Mouse (Mus musculus) cerebellum, adult 9-11 months (tissue): ENCODE measurements around the gene Myh14.
A peak's percentile ranks its signal among the peaks of the same experiment; 100 is the strongest.

Experiments
- DNase-seq: peaks from one replicate; pipeline ENCODE4 v3.0.0; 2022

Gene Myh14

GRCm38 (mm10) chr7:44596996-44597538 is 73.6 kb downstream of the Myh14 start:
- DNase-seq = peak; percentile 64

- peak; percentile 64 for DNase-seq
These were observed 74.6 kb downstream of the Myh14 start for GRCm38 (mm10) chr7:44596051-44596450.

GRCm38 (mm10) chr7:44595131-44595561 is 75.5 kb downstream of the Myh14 start:
- peak; percentile 66 for DNase-seq

- DNase-seq = peak; percentile 90
These were observed 76.4 kb downstream of the Myh14 start for GRCm38 (mm10) chr7:44594291-44594690.

- peak; percentile 98 for DNase-seq
These were observed 76.9 kb downstream of the Myh14 start for GRCm38 (mm10) chr7:44593775-44594174.

GRCm38 (mm10) chr7:44593051-44593450 is 77.6 kb downstream of the Myh14 start:
- peak; percentile 76 for DNase-seq

- DNase-seq = peak; percentile 81
These were observed 79.1 kb downstream of the Myh14 start for GRCm38 (mm10) chr7:44591348-44592116.

- peak; percentile 100 for DNase-seq
These were observed 80.0 kb downstream of the Myh14 start, which contains the start of gene Kcnc3 for GRCm38 (mm10) chr7:44590402-44591347. Kcnc3 (plus strand) TSS chr7:44590664.

GRCm38 (mm10) chr7:44589946-44590345 is 80.7 kb downstream of the Myh14 start:
- peak; percentile 82 for DNase-seq

GRCm38 (mm10) chr7:44589149-44589548 is 81.5 kb downstream of the Myh14 start:
- DNase-seq = peak; percentile 99

GRCm38 (mm10) chr7:44588338-44588737 is 82.3 kb downstream of the Myh14 start:
- peak; percentile 79 for DNase-seq

GRCm38 (mm10) chr7:44587676-44588075 is 83.0 kb downstream of the Myh14 start:
- peak; percentile 60 for DNase-seq

- peak; percentile 92 for DNase-seq
These were observed 83.7 kb downstream of the Myh14 start for GRCm38 (mm10) chr7:44586930-44587329.

- DNase-seq = peak; percentile 89
These were observed 84.1 kb downstream of the Myh14 start for GRCm38 (mm10) chr7:44586518-44586917.

GRCm38 (mm10) chr7:44585606-44586005 is 85.0 kb downstream of the Myh14 start:
- peak; percentile 51 for DNase-seq

GRCm38 (mm10) chr7:44584921-44585320 is 85.7 kb downstream of the Myh14 start:
- peak; percentile 53 for DNase-seq

- peak; percentile 53 for DNase-seq
These were observed 86.3 kb downstream of the Myh14 start for GRCm38 (mm10) chr7:44584265-44584804.

- DNase-seq = no peak
These were observed 87.5 kb downstream of the Myh14 start for GRCm38 (mm10) chr7:44583146-44583545.

GRCm38 (mm10) chr7:44582709-44583108 is 87.9 kb downstream of the Myh14 start:
- DNase-seq = no peak

GRCm38 (mm10) chr7:44581637-44582036 is 89.0 kb downstream of the Myh14 start:
- no peak for DNase-seq

- DNase-seq = no peak
These were observed 94.3 kb downstream of the Myh14 start for GRCm38 (mm10) chr7:44576333-44576844.

GRCm38 (mm10) chr7:44572956-44573484 is 97.6 kb downstream of the Myh14 start:
- DNase-seq = no peak
